Mouse (Mus musculus) spleen, adult 12 weeks (tissue): ENCODE measurements around the gene Snrpe.

ENCODE experiments used
- DNase-seq: peaks from one replicate; pipeline ENCODE4 v3.0.0; 2022; ENCODE audit warnings: low spot score

The Snrpe gene

DNA sequence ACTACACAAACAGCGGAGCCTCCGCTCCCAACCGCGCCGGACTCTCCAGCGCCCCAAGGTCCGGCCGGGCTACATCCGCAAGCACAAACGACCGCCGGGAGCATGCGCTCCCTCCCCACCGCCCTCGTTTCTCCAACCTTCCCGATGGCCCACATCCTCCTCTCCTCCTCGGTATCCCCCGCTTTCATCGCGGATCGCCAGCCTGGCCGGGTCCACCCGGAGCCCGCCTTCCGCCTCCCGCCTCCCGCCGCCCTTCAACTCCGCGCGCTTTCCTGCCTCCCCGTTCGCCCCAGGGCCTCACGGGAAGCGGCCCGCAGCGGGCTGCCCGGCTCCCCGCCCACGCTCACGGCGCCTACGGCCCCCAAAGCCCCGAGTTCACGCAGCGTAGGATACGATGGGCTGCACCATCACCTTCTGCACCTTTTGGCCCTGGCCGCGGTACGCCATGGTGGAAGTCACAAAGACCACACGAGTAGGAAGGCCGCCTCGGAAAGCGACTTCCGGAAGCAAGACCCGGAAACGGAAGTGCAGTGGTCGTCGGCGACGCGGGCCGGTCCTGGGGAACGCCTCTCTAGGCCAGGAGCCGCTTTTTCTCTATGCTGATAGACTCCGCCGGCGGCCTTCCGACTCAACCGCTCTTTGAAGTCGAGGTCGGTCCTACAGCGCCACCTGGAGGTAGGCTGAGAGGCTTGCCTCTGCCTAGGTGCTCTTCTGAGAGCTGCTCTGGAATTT is at the start of gene Snrpe:
Snrpe (minus strand) TSS at position 521 of the 732 bp plus-strand sequence.
- DNase-seq, result peak; percentile 89

DNA sequence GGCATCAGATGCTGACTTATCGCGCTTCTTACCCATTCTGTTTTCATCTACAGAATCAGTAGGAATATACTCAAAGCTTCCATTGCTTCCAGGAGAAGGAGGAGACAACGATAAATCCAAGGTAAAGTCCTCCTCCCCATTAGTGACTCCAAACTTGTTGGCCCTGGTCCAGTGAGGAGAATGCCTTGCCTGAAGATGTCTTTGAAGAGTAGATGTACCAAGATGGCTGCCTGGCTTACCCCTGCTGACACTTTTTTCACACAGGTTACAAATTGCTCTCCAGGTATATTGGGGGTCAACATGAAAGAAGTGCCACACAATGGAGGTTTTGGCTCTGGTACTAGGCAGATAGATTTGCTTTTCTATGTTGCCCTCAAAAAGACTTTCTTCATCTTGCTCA is 48.8 kb upstream of the Snrpe start:
- no peak for DNase-seq

DNA sequence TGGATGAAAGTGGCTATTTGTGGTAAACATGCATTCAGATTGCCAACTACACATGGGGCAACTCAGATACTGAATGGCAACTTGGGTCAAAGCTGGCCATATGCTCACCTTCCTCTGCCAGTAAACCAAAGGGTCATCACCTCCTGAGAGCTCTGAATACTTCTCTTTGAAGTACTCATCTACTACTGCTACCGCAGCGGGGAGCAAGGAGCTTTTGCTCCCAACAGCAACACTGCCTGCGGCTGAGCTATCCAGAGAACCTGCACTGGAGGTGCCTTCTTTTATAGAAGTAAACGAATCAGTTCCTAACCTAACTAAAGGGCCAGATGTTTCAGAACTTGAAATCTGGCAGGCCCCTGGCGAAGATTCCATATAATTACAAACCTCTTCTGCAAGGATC is 46.7 kb upstream of the Snrpe start:
- no peak for DNase-seq

DNA sequence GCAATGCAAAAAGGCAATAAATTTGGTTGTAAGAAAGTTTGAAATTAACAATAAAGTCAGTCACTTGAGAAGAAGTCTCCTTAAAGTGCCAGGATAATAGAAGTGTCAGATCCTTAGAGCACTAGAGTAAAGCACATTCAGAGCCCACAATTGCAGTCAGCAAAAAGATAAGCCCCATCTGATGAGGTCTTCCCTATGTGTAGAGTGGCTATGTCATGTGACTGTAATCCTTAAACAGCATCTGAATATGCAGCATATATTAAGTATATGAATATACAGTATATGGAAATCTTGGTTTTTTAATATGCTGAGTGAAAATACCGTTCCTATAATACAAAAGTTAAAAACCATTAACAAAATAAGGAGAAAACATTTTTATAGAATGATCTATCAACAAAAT is 42.9 kb upstream of the Snrpe start:
- DNase-seq, result no peak

DNA sequence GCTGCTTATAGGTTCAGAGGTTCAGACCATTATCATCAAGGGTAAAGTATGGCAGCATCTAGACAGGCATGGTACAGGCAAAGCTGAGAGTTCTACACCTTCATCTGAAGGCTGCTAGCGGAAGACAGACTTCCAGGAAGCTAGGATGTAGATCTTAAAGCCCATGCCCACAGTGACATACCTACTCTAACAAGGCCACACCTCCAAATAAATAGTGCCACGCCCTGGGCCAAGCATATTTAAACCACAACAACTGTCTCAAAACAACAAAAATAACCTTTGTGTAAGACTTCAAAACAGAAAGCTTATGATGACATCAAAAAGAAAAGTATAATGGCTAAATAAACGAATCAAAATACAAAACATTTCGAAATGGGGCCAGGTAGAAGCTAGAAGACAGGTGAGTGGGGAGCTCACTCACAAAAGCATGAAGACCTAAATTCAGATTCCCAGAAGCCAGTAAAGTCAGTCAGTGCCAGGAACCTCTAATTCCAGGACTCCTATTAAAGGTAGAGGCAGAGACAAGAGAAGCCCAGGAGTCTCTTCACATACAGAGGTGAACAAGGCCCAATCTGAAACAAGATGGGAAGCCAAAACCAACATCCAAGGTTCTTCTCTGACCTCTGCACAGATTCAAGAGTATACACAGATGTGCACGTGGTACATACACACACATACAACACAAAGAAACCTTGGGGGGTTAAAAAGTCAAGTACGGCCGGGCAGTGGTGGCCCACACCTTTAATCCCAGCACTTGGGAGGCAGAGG is 40.4 kb upstream of the Snrpe start:
- DNase-seq, result no peak

DNA sequence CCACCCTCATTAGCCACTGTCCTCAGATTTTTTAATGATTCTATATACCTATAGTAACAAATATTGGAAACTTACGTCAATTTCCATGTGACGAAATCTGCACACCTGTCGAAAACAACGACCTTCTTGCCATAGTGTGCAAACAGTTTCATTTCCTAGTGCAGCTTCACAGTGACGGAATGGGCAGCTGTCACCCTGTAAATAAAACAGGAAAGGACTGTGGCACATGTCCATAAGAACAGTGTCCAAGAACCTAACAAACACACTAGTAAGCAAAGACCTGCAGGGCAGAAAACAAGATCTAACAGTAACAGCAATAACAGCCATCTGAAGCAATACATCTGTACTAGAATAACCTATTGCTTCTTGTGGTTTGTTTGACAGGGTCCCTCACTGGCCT is 35.6 kb upstream of the Snrpe start:
- DNase-seq, result no peak

DNA sequence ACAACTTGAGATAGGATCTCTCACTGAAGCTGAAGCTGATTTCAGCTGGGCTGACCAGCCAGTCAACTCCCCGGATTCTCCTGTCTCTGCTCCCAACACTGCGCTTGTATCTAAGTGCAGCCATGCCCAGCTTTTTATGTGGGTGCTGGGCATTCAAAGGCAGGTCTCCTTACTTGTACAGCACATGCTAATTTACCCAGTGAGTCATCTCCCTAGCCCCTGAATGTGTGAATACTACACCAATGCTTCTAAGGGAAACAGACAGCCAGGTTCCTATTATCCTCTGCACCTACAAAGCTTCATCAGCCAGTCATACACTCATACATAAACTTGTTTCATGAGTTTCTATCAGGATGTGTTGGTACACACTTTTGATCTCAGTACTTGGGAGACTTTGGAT is 31.1 kb upstream of the Snrpe start:
- no peak for DNase-seq

DNA sequence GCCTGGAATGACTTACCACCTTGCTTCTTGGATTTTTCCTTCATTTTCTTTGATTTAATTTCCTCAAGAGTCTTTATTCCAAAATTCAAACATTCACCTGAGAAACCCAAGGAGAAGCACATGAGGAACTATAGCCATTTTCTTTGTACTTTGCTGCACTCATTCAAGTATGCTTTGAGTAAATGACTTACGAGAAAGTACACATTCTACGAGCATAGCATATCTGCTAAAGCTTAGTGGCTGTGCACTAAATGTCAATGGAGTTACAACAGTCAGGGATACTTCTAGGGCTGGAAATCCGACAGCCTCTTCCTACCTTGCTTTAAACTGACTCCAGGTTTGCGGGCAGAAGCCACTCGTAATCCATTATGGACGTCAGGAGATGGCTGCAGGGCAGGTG is 28.4 kb upstream of the Snrpe start:
- DNase-seq, result no peak

DNA sequence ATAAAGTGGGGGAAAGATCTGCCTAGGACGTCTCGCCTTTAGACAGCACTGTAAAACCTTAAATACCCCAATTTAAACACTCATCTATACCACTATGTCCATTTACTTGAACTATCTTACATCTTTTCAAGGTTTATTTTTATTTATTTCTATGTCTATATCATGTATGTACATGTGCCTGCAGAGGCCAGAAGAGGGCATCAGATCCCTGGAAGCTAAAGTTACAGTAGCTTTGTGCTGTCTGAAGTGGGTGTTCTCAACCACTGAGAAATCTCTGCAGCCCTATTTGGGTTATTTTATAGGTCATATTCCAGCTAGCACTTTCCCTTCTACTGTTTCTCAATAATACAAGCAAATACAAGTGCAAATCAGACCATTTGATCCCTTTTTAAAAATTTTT is 22.1 kb upstream of the Snrpe start:
- DNase-seq, result no peak

DNA sequence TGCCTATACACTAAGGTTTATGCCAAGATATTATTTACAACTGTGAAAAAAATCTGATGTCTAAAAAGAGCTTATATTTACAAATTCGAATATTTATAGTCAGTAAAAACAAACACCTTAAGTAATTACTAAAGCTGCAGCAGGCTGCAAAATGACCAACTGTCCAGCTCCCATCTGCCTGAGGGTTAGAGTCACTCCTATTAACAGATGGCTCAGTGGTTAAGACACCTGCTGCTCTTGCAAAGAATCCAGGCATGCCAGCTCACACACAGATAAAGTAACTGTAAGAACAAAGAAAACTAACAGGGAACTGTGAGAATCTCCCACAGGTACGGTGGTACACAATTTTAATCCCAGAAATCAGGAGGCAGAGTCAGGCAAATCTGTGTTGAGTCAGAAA is 15.0 kb upstream of the Snrpe start:
- DNase-seq, result no peak

DNA sequence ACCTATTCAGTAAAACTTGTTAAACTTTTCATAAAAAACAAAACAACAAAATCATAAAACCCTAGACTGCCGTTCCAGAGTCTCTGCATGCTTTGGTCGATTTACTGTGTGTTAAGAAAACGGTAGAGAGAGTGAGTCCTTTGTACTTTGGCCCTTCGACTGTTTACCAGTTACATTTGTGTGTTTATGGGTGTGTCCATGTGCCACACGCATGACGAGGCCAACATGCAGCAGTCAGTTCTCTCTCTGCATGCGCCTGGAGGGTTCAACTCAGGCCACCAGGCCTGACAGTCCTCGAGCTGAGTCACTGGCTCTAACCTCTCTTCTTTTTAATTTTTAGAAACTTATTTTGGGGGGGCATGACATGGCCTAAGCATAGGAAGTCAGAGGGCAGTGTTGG is 8.2 kb upstream of the Snrpe start:
- DNase-seq, result no peak

DNA sequence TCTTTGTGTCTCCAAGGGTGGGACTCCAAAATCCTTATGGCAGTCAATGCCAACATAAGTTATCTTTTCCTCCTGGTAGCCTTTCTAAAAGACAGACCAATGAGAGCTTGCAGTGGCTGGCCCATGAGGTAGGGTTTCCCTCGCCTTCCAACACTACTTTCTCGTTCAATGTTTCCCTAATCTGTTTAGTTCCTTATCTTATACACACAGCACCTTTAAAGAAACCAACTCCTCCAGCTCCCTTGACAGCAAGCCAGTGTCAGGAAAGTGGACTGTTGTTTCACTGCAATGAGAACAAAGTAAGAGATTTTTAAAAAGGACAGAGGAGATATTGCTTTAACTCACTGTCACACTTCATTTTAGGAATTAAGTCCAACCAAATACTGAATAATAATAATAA is 7.8 kb upstream of the Snrpe start:
- no peak for DNase-seq

DNA sequence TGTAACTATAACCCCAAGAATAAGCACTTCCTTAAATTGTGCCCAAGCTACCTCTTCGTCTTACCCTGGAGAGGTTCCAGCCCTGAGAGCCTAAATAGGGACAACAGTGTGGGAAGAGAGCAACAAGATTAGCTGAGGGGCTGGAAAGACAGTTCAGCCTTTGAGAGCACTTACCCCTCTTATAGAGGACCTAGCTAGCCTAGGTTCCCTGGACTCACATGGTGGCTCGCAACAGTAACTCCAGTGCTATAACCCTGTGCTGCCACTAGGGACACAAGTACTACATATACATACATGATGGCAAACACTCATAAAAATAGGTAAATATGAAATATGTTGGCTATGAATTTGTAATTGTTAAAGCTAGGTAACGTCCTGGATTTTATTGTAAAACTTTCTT is 3.7 kb upstream of the Snrpe start:
- no peak for DNase-seq

DNA sequence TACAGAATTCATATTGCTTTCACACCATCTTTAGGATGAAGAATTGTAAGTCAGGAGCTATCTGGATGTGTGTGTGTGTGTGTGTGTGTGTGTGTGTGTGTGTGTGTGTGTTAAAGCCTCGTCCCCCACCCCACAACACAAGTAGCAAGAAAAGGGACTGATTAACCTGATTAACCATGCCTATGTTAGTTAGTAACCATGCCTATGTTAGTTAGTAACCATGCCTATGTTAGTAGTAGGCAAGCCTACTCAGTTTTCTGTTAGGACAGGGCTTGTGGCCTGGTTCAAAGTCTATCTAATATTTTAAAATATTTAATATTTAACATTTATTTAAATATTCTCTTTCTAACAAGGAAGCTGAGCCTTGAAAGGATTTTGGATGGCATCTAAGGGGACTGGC is 1.3 kb upstream of the Snrpe start:
- DNase-seq, result no peak

DNA sequence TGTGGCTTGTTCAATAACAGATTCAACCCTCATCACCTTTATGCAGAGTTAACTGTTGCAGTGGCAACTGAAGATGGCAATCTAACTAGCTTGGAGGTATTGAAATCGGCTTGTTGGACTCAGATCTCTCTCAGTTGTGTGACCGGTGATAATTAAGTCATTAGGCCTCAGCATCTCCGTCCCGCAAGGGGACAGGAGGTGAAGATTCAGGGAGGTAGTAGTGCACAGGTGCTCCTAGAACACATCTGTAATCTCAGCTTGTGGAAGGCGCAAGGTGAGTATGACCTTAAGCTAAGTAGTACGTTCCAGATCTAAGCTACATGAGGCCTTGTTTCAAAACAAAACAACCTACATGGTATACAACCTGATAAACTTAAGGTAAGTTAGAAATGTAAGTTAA is 510 bp upstream of the Snrpe start:
- DNase-seq, result no peak

DNA sequence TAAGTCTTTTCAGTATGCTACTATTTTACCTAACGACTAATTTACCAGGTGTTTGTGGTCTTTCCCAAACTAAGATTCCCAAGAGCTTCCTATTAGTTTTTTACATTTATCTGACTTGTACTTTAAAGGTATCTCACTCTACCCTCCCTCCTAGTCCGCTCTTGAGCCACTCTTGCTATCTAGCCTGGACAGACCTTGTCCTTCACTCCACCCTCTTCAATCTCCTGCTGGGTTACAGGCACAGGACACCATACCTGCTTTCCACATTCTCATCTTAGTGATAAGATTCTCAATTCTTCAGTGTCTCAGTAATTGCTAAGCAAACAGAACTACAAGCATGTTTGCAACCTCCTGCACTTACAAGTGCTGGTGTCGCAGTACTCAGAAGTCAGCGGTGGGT is 6.9 kb downstream of the Snrpe start:
- DNase-seq, result no peak

DNA sequence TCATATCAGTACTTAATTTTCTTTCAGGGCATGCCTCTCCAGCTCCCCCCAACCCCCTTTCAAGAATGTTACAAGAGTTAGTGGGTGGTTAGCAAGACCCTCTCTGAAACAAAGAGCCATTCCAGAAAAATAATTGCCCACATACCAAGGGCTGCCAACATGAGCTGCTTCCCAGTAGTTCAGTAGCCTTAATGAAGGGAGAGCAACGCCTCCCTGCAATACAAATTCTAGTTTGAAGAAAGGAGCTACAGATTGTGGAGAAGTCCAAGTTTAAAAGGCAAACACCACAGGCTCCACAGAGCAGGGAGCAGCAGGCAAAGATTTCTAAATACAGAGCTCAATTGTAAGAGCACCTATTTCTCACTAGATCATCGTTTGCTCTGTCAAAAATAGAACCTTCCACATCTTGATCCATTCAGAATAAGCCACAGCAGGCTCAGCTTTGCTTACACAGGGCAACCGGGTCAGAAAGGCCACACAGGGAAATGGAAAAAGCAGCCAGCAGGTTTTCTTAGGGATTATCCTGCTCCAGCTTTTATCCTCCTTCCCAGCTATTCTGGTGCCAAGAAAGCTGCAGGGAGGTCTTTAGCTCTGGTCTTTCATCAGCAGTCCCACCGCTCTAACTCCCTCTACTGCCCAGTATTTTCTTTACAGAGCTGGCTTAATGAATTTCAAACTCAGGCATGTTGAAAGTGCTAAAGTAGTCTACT is 13.6 kb downstream of the Snrpe start:
- no peak for DNase-seq

DNA sequence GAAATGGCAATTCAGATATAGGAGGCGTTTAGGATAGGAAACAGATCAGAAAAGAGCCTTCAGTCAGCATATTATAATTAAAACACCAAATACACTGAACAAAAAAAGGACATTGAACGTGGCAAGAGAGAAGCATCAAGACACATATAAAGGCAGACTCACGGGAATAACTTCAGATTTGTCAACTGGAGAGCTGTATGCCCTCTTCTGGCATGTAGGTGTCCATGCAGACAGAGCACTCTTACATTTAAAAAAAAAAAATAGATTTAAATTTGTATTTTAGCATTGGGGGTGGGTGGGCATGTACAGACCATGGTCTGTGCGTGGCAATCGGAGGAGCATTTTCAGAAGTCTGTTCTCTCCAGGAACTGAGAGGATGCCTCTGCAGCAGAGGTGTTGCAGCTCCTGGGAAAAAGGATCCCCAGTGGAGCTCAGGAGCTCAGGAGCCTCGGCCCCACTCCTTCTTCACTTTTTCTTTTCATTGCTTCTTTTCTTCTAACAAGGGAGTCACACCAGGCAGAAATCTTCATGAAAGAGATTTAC is 24.0 kb downstream of the Snrpe start:
- DNase-seq, result no peak

DNA sequence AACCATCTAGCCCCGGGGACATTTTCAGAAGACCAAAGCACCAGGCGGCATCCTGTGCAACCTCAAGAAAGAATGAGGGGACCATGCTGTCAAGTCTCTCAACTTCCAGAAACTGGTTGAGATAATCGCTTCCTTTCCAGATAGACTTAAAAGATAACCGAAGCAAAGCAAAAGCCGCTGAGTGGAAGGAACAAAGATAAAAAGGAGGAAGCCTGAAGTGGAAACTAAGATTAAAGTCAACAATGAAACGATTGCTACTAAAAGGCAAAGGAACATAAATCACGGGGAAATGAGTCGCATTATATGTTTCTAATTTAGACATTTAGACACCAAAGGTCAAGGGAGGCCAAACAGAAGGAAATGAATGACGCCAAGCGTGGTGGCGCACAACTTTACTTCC is 38.8 kb downstream of the Snrpe start:
- DNase-seq, result no peak
